Mouse (Mus musculus): Measurements from ENCODE around the gene Uvrag.

Uvrag gene

DNA sequence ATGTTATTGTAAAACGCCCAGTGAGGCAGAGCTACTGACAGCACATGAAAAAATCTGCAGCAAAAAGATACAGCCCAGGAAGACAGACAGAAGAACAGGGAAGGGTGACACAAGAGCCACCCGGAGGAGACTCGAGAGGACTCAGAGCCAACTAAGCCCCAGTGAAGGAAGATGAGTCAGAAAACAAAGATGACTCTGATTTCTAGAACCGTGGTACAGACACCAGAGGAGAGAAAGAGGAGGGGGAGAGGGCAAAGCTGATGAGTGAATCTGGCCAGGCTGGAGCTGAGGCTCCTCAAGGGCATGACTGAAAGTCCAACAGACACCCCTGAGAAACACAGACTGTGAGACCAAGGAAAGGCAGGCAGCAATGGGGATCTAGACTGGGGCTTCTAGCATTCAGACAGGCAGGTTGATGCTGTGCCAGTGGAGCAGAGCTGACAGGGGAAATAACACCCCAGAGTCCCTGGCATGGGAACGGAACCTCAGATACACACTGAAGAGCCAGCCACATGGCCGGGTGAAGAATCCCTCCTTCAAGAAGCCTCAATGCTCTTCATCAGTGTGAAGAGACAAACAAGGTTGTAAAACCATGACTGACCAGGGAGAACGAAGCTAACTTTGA lies 79.8 kb downstream of the Uvrag start:
- DNase-seq (ENCODE audit: low spot score in 2 of 2): no peak

- no peak for DNase-seq (ENCODE audit: low spot score in 2 of 2)
These were observed 80.5 kb downstream of the Uvrag start for GRCm38 (mm10) chr7:99060476-99060875.

GRCm38 (mm10) chr7:99059934-99060333 lies 81.0 kb downstream of the Uvrag start:
- DNase-seq (ENCODE audit: low spot score in 2 of 2): no peak

DNA sequence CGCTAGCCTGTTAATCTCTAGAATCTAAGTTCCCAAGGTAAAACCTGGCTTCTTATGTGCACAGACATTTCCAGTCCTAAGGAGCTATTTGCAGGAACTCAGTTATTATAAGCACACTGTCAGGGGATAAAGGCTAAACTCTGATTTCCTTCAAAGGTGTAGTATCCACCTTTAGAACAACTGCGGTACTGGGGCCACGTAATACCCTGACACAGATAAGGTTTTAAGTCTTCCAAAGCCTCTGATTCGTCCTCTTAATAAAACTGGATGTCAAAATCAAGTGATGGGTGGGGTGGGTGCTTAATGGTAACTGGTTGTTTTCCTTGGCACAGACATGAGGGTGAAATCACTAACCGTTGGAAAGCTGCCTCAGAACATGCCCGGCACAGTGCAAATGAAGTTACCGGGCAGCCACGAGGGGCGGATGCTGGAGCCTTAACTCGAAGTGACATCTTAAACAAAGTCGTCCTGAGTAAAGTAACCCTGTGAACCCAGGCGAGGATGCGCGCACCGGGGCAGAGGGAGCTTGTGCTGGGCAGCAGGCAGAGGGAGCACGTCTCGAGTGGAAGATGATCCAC lies 83.8 kb downstream of the Uvrag start:
- peak; percentile 42 to 47 for DNase-seq (ENCODE audit: low spot score in 2 of 2)

GRCm38 (mm10) chr7:99053626-99054025 lies 87.3 kb downstream of the Uvrag start:
- no peak for DNase-seq (ENCODE audit: low spot score in 2 of 2)

DNA sequence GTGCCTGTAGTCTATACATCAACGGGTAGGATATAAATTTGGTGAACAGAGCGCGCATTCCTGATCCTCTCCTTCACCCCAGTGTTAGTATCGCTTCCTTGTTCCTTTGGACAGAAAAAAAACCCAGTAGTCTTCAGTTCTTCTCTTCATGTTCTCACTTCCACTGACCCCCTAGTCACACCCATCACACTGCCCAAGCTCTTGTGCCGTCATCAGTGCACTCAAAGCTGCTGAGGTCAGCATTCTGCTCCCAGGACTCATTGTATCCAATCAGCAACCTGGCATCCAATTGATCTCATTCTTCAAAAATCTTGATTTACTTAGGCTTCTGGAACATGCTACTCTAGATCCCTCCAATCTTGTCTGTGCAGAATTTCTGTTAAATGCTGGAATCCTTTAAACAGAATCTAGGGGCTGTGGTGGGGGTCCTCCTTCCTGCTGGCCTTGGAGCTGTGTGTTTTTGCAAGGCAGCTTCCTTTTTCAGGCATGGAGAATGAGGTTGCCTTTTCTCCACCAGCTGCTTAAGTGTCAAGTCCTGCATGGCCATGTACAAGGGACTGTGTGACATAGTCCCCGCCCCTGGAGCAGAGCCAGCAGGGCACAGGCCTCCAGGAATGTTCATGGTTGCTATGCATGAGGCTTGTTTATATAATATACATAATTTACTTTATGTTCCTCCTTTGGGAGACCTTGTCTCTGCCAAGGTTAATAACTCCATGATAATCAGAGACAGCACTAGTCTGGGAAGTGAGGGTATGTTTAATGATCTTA lies 88.3 kb downstream of the Uvrag start:
- DNase-seq (ENCODE audit: low spot score in 2 of 2): no peak

- DNase-seq (ENCODE audit: low spot score in 2 of 2): no peak
These were observed 90.1 kb downstream of the Uvrag start for GRCm38 (mm10) chr7:99050882-99051281.

GRCm38 (mm10) chr7:99049897-99050296 lies 91.0 kb downstream of the Uvrag start:
- DNase-seq (ENCODE audit: low spot score in 2 of 2): no peak

GRCm38 (mm10) chr7:99046545-99047206 lies 94.3 kb downstream of the Uvrag start:
- no peak for DNase-seq (ENCODE audit: low spot score in 2 of 2)

DNA sequence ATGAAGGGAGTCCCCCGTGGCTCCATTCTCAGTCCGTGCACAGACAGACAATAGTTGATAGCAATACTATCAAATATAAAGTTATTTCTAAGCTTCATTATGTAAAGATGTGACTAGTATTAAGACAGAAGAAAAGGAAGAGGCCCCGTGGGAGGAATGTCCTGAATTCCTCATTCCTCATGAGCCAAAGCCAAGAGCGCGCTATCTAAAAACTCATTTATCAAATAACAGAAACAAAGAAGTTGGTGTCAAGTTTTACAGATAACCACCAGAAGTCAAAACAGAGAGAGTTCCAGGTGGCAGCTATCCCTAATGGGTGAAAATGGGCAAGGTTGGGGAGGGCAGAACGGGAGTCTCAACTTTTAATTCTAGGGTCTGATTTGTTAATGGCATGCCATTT lies 95.4 kb downstream of the Uvrag start:
- no peak for DNase-seq (ENCODE audit: low spot score in 2 of 2)

DNA sequence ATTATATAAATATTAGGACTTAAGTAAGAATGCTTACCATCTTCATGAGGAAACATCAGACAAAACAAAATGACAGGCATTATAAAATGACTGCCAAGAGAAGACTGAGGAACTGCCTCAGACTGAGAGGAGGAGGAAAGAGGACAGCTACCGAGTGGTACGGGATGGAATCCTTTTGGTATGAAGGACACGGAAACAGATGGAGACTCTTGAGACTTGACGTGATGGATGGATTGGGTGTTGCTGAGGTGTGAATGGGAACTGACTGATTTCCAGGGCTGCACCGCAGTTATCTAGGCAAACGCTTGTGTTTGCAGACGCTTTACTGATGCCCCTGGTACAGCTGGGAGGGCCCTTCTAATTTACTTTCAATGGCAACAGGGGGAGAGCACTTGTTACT lies 97.0 kb downstream of the Uvrag start:
- no peak for DNase-seq (ENCODE audit: low spot score in 2 of 2)

DNA sequence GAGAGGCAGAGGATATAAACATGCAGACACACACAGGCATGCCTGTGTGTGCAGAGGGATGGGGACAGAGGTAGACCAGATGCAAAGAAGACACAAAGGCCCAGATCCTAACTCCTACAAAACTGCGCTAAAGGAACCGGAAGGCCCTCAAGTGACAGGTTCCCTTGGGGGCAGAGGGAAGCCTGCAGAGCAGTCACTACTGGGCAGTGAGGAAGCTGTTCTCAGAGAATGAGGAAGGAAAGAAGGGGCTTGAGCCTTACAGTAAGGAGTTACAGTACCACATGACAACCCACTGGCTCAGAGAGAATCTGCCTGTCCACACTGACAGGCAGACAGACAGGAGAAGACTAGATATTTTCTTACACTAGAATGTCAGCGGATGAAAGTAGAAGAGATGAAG lies 97.6 kb downstream of the Uvrag start:
- no peak for DNase-seq (ENCODE audit: low spot score in 2 of 2)

- DNase-seq (ENCODE audit: low spot score in 2 of 2): no peak
These were observed 99.1 kb downstream of the Uvrag start for GRCm38 (mm10) chr7:99041818-99042217.

- DNase-seq (ENCODE audit: low spot score in 2 of 2): no peak
These were observed 101.0 kb downstream of the Uvrag start for GRCm38 (mm10) chr7:99039912-99040311.

- no peak for DNase-seq (ENCODE audit: low spot score in 2 of 2)
These were observed 104.7 kb downstream of the Uvrag start for GRCm38 (mm10) chr7:99036284-99036683.

- DNase-seq (ENCODE audit: low spot score in 2 of 2): no peak
These were observed 106.0 kb downstream of the Uvrag start for GRCm38 (mm10) chr7:99034909-99035308.

DNA sequence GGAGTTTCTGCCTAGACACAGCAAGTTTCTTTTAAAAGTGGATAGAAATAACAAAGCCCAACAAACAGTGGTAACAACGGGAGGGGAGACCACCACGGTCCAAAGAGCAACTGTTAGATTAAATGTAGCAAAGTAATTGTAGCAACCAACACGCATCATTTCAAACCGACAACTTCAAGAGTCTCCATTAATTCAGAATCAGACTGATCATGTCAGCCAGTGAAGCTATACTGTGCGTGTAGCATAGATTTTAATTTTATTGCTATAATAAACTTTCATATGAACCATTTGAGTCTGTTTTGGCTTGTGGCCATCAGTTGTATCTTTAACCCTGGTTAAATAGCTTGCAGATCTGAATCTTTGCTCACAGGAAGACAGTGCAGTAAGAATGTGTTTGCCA lies 107.1 kb downstream of the Uvrag start:
- no peak for DNase-seq (ENCODE audit: low spot score in 2 of 2)

DNA sequence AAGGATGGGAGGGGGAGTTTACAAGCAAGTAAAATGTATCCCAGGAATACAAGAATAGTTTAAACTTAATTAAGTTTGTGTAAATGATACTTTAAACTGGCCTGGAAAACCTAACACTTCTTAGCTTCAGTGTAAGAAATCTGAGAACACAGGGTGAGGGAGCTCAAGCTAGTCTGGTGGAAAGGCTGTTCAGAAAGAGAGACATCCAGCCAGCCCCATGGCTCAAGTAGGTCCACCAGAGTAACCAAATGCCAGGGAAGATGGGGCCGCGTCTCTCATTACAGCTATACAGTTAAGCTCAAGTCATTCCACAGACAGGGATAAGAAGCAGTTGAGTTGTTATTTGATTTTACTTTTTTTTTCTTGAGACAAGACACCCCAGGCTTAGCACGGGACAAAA lies 107.6 kb downstream of the Uvrag start:
- no peak for DNase-seq (ENCODE audit: low spot score in 2 of 2)

- DNase-seq (ENCODE audit: low spot score in 2 of 2): no peak
These were observed 108.9 kb downstream of the Uvrag start for GRCm38 (mm10) chr7:99032051-99032450.

GRCm38 (mm10) chr7:99028108-99028507 lies 112.8 kb downstream of the Uvrag start:
- no peak for DNase-seq (ENCODE audit: low spot score in 2 of 2)

GRCm38 (mm10) chr7:99027185-99027584 lies 113.8 kb downstream of the Uvrag start:
- DNase-seq (ENCODE audit: low spot score in 2 of 2): peak in 1 of 2 experiments; percentile 42

DNA sequence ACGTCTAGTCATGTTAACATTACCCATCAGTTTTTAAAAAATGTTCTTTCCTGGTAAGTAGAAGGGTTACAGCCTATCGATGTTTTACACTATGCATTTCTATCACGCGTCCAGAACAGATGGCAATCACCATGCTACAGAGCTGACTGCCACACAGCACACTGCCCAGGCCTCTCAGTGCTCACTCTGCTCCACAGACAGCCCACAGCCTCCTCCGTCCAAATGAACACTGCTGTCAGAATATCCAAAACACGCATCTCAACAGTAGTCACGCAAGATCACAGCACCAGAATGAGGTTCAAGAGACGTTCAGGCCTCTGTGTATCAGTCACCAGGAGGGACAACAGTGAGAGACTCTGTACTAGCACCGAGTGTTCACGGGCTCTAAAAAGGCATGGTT lies 115.0 kb downstream of the Uvrag start:
- no peak for DNase-seq (ENCODE audit: low spot score in 2 of 2)

- no peak for DNase-seq (ENCODE audit: low spot score in 2 of 2)
These were observed 115.7 kb downstream of the Uvrag start for GRCm38 (mm10) chr7:99025265-99025664.
